Mouse (Mus musculus): ENCODE measurements around the gene Nbas. TPM values are rescaled to one million over a fixed set of nuclear protein-coding genes. Genes with fewer than 3 reads are reported as not detected.

Nbas gene
- polyA plus RNA-seq, 2 experiments, result 18.9 to 21.1 TPM

DNA sequence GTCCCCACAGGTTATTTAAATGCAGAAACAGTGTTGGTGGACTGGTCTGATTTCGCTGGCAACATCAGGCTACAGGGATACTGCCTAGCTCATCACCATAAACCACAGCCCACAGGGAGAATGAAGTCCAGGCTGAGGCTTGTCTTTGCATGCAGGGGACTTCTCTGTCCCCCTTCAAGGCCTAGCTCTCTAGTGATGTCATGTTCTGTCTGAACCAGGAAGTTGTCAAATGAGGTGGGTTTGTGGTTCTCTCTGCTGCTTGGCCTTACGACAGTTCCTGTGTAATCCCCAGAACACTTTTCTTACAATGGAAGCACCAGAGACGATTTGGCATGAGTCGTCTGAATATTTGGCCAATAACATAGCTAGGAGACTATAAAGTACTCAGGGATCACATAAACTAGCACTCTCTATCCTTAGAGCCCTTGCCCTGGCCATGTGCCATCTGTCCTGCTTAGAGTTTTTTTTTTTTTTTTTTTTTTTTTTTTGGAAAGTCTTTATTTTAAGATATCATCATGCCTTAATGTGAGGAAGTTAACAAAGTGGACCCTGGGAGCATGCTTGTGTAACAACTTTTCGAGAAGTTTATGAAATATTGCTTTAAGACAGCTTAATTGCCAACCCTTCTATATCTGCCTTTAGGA lies 294.8 kb downstream of the Nbas start:
- Histone ChIP-seq H3K4me1 (ENCODE audit: control insufficient read depth, insufficient read depth, low read length) (no peaks in the 10 kb centered on the region), H3K9ac (ENCODE audit: low read depth, low read length, severe bottlenecking) (no peak overlapping the region), H3K9me3 (ENCODE audit: control insufficient read depth, low read length) (no peaks in the 10 kb centered on the region), H3K4me2 (replicated peaks; ENCODE audit: low read depth, low read length, severe bottlenecking) (no peak overlapping the region), H3K4me3 (replicated peaks; ENCODE audit: low read length) (no peak overlapping the region), H3K36me3 (ENCODE audit: control insufficient read depth, insufficient read depth, low read length) (0 out of 2 replicates have a peak, but pooled peaks cover 3% of the 10 kb centered on the region), H3K27ac (replicated peaks; ENCODE audit: low read depth, low read length) (no peak overlapping the region), H3K27me3 (ENCODE audit: control insufficient read depth, insufficient read depth, low read length) (no peaks in the 10 kb centered on the region)
- DNase-seq (ENCODE audit: low spot score), result peak; percentile 53
- 64% methylated on average over 5 of the region's 5 CpGs for WGBS
- no peak for TF ChIP-seq POLR2A (IDR thresholded peaks at IDR 0.05; ENCODE audit: borderline replicate concordance, extremely low read depth, insufficient read depth, insufficient read length)
- no peak for ATAC-seq (ENCODE audit: low FRiP score, low read depth)

DNA sequence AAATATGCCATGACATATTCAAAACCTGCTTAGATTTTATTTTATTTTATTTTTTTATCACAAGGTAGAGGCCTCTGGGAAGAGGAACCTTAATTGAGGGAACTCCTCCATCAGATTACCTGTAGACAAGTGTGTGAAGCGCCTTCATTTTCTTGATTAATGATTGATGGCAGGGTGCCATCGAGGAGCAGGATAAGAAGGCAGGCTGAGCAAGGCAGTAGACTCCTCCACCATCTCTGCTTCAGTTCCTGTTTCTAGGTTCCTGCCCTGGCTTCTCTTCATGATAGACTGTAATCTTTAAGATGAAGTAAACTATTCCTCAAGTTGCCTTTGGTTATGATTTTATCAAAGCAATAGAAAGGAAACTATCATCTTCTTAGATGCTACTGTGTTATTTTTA lies 295.4 kb downstream of the Nbas start:
- no peaks in the 10 kb centered on the region for H3K27me3 ChIP-seq (ENCODE audit: control insufficient read depth, insufficient read depth, low read length)
- no peak overlapping the region for H3K4me2 ChIP-seq (replicated peaks; ENCODE audit: low read depth, low read length, severe bottlenecking)
- ATAC-seq (ENCODE audit: low FRiP score, low read depth) (no peak), DNase-seq (ENCODE audit: low spot score) (no peak)
- 84% methylated on average over 2 of the region's 2 CpGs for WGBS
- TF ChIP-seq POLR2A (IDR thresholded peaks at IDR 0.05; ENCODE audit: borderline replicate concordance, extremely low read depth, insufficient read depth, insufficient read length), result no peak
- H3K4me3 ChIP-seq (replicated peaks; ENCODE audit: low read length), result no peak overlapping the region
- 0 out of 2 replicates have a peak, but pooled peaks cover 3% of the 10 kb centered on the region for H3K36me3 ChIP-seq (ENCODE audit: control insufficient read depth, insufficient read depth, low read length)
- H3K4me1 ChIP-seq (ENCODE audit: control insufficient read depth, insufficient read depth, low read length), result no peaks in the 10 kb centered on the region
- no peak overlapping the region for H3K27ac ChIP-seq (replicated peaks; ENCODE audit: low read depth, low read length)
- H3K9ac ChIP-seq (ENCODE audit: low read depth, low read length, severe bottlenecking), result no peak overlapping the region
- no peaks in the 10 kb centered on the region for H3K9me3 ChIP-seq (ENCODE audit: control insufficient read depth, low read length)

DNA sequence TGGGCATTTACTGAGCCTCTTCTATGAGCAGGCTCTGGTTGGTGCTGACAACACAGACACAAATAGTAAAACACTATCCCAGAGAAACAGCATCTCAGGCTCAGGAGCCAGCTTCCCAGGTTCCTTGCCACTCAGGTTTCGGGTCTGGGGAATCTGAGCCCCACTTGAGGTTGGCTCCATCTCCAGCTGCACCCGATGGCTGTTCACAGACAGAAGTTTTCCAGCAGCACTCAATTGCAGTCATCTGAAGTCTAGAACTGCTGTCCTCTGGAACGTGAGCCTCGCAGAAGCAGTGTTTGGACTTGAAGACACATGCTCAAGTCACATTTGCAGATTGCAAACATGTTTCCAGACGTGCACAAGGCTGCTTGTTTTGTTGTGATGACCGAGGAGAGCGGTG lies 297.5 kb downstream of the Nbas start:
- Histone ChIP-seq H3K9me3 (ENCODE audit: control insufficient read depth, low read length) (no peaks in the 10 kb centered on the region), H3K9ac (ENCODE audit: low read depth, low read length, severe bottlenecking) (no peak overlapping the region), H3K36me3 (ENCODE audit: control insufficient read depth, insufficient read depth, low read length) (0 out of 2 replicates have a peak, but pooled peaks cover 3% of the 10 kb centered on the region), H3K4me3 (replicated peaks; ENCODE audit: low read length) (no peak overlapping the region), H3K4me2 (replicated peaks; ENCODE audit: low read depth, low read length, severe bottlenecking) (no peak overlapping the region), H3K27me3 (ENCODE audit: control insufficient read depth, insufficient read depth, low read length) (no peaks in the 10 kb centered on the region), H3K27ac (replicated peaks; ENCODE audit: low read depth, low read length) (no peak overlapping the region), H3K4me1 (ENCODE audit: control insufficient read depth, insufficient read depth, low read length) (no peaks in the 10 kb centered on the region)
- 70% methylated on average over 7 of the region's 7 CpGs for WGBS
- TF ChIP-seq POLR2A (IDR thresholded peaks at IDR 0.05; ENCODE audit: borderline replicate concordance, extremely low read depth, insufficient read depth, insufficient read length), result no peak
- DNase-seq (ENCODE audit: low spot score), result no peak
- ATAC-seq (ENCODE audit: low FRiP score, low read depth), result no peak

DNA sequence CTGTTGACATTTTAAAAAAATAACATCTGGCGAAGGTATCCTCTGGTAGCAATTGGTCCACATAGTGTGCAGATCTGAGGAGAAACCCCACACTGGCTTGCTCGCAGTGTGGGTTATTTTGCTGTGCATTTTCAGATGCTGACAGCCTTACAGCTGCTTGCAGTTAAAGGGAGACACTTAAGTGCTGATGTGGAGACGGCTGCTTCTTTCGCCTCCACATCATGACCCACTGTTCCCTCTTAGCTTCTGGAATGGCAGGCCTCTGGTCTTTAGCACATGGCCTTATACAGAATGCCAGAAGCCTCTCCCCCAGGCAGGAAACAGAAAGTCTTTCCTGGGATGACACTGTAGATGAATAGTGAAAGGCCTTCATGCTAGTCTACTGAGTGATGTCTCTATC lies 306.2 kb downstream of the Nbas start:
- no peak overlapping the region for H3K4me3 ChIP-seq (replicated peaks; ENCODE audit: low read length)
- no peaks in the 10 kb centered on the region for H3K4me1 ChIP-seq (ENCODE audit: control insufficient read depth, insufficient read depth, low read length)
- no peak overlapping the region for H3K4me2 ChIP-seq (replicated peaks; ENCODE audit: low read depth, low read length, severe bottlenecking)
- no peaks in the 10 kb centered on the region for H3K36me3 ChIP-seq (ENCODE audit: control insufficient read depth, insufficient read depth, low read length)
- ATAC-seq (ENCODE audit: low FRiP score, low read depth), result no peak
- H3K27ac ChIP-seq (replicated peaks; ENCODE audit: low read depth, low read length), result no peak overlapping the region; the same call in 1 of the 2 replicates
- no peak for DNase-seq (ENCODE audit: low spot score)
- no peak overlapping the region for H3K9ac ChIP-seq (ENCODE audit: low read depth, low read length, severe bottlenecking)
- WGBS, result 60% methylated on average over 4 of the region's 4 CpGs
- no peak for TF ChIP-seq POLR2A (IDR thresholded peaks at IDR 0.05; ENCODE audit: borderline replicate concordance, extremely low read depth, insufficient read depth, insufficient read length)
- H3K27me3 ChIP-seq (ENCODE audit: control insufficient read depth, insufficient read depth, low read length), result no peaks in the 10 kb centered on the region
- no peaks in the 10 kb centered on the region for H3K9me3 ChIP-seq (ENCODE audit: control insufficient read depth, low read length)

DNA sequence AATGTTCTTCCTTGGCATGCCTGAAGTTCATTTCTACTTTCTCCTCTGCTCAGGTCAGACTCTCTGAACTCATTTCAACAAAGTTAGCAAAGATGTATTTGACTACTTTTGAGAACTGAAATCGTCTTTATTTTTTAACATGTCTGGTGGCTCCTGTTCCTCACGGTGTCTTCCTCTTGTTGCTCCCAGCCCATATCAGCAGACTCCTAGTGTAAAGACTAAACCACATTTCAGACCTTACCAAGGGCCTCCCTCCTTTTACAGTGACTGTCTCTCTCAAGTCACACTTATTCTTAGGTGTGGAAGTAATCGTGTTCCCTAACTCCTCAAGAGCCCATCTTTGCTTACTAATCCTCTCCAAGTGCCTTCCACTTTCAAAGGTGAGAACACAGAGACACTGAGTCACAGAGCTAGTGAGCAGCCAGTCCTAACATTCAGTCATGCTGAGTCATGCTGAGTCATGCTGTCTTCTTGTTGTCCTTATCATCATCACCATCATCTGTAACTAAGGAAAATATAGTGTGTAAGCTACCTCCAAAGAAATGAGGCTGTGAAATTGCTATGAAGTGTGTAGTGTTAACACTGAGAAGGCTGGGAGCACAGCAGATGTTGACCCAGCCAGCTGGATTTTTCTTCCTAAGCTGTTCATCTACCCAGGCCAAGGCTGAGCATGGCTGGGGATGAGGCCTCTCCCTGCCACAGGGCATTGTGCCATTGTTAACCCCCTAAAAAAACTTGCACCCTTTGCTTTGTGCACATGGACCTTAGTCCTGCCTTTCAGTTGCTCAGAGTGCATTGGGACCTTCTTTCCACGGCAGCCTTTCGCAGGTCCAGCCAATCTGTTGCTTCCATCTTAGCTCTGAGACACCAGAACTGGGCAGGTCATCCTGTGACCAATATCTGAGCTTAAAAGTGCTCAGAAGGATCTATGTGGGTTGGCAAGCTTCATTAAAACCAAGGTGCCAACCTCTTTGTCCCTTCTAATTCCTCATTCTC lies 307.0 kb downstream of the Nbas start:
- Histone ChIP-seq H3K27ac (replicated peaks; ENCODE audit: low read depth, low read length) (no peak overlapping the region), H3K9me3 (ENCODE audit: control insufficient read depth, low read length) (no peaks in the 10 kb centered on the region), H3K27me3 (ENCODE audit: control insufficient read depth, insufficient read depth, low read length) (no peaks in the 10 kb centered on the region), H3K36me3 (ENCODE audit: control insufficient read depth, insufficient read depth, low read length) (no peaks in the 10 kb centered on the region), H3K4me1 (ENCODE audit: control insufficient read depth, insufficient read depth, low read length) (no peaks in the 10 kb centered on the region), H3K4me2 (replicated peaks; ENCODE audit: low read depth, low read length, severe bottlenecking) (no peak overlapping the region), H3K9ac (ENCODE audit: low read depth, low read length, severe bottlenecking) (no peak overlapping the region), H3K4me3 (replicated peaks; ENCODE audit: low read length) (no peak overlapping the region)
- DNase-seq (ENCODE audit: low spot score) (no peak), ATAC-seq (ENCODE audit: low FRiP score, low read depth) (no peak)
- WGBS, result 93% methylated on average over 5 of the region's 5 CpGs
- TF ChIP-seq POLR2A (IDR thresholded peaks at IDR 0.05; ENCODE audit: borderline replicate concordance, extremely low read depth, insufficient read depth, insufficient read length), result no peak
